Mouse (Mus musculus): Measurements from ENCODE around the gene Tmpo.

Tmpo gene

GRCm38 (mm10) chr10:91102799-91103590, 78.1 kb downstream of the Tmpo start:
- DNase-seq, result no peak

- DNase-seq, result no peak
Measured at GRCm38 (mm10) chr10:91101936-91102335, 79.2 kb downstream of the Tmpo start.

DNA sequence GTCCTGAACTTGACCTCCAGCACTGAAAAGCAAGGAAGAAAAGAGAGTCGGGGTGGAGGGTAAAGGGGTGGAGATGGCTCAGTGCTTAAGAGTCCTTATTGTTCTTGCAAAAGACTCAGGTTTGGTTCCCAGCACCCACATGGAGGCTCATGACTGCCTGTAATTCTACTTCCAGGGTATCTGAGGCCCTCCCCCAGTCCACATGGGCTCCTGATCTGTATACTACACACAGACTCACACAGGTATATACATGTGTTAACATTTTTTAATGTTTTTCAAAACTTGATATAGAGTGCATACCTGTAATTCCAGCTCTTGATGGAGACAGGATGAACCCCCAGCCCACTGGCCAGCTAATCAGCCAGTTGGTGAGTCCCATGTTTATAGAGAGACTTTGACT, 81.0 kb downstream of the Tmpo start:
- DNase-seq, result no peak

DNA sequence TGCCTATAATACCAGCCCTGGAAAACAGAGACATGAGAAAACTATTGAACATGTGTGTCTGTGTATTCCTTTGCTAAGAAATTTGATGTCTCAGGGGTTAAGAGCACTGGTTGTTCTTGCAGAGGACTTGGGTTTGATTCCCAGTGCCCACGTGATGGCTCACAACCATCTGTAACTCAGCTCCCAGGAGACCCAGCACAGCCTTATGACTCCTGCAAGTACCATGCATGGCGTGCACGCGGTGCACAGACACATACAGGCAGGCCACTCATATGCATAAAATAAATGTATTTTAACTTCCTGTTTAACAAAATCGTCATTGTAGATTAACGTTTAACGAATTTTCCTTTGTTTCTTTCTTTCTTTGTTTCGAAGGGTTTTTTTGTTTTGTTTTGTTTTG, 83.1 kb downstream of the Tmpo start:
- no peak for DNase-seq

Data from lung, postnatal 4 days (tissue).